Mouse (Mus musculus): ENCODE measurements around the gene Plcd3. TPM values are rescaled to one million over a fixed set of nuclear protein-coding genes. Genes with fewer than 3 reads are reported as not detected.

The Plcd3 gene
- polyA plus RNA-seq, 1 experiment from 2014 or later, result 3.7 TPM

DNA sequence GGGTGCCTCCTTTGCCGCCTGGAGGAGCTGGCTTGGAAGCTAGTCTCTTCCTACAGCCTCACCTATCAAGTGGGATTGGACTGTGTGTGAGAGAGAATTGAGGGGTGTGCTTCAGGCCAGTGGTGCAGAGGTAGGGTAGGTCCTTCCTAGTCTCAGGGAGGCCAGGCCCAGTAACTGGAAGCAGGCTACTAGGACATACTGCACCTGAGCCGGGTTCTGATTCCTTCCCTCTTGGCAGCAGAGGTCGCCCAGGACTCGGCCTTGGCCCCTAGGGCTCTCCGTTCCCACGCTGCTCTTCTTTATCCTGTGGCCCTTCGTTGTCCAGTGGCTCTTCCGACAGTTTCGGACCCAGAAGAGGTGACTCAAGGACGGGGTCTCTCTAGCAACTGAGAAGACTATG, 9.8 kb upstream of the Plcd3 start:
- H3K9me3 ChIP-seq (ENCODE audit: low read length), result no peaks in the 10 kb centered on the region
- peak overlapping the region; percentile 75 for H3K4me2 ChIP-seq (replicated peaks; ENCODE audit: low read depth, low read length)
- TF ChIP-seq CTCF (IDR thresholded peaks at IDR 0.05), result no peak
- no peak for TF ChIP-seq EP300 (IDR thresholded peaks at IDR 0.05)
- H3K36me3 ChIP-seq (ENCODE audit: insufficient read depth, low read length), result no peaks in the 10 kb centered on the region
- ATAC-seq, result no peak
- H3K27me3 ChIP-seq (replicated peaks; ENCODE audit: insufficient read depth, low read length), result no peaks in the 10 kb centered on the region
- peak overlapping the region; percentile 43 for H3K9ac ChIP-seq (replicated peaks; ENCODE audit: low read depth)
- H3K4me1 ChIP-seq (ENCODE audit: insufficient read depth, low read depth, low read length), result peaks cover 17% of the 10 kb centered on the region; the same call in 1 of the 2 replicates
- DNase-seq (ENCODE audit: low spot score), result no peak
- peak overlapping the region; percentile 37; the same call in 1 of the 2 replicates for H3K4me3 ChIP-seq (ENCODE audit: low read depth, low read length)
- H3K27ac ChIP-seq (ENCODE audit: low read length), result peak overlapping the region; percentile 66; the same call in 1 of the 2 replicates
- WGBS, result 21% methylated on average over 10 of the region's 10 CpGs

DNA sequence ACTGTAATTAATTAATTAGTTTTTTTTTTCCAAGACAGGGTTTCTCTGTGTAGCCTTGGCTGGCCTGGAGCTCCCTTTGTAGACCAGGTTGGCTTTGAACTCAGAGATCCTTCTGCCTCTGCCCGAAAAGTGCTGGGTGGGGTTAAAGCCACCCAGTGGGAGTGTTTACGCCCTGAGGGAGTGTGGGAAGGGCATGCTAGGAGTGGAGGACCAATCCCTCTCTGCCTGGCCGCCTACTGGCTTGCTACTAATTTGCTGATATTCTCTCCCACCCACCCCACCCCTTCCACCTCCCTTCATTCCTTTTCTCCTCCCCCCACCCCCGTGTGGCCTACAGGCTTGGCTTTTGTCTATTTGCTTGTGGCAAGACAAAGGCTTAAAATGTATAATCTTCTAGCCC, 4.9 kb upstream of the Plcd3 start:
- H3K27ac ChIP-seq (ENCODE audit: low read length), result no peak overlapping the region
- ATAC-seq (no peak), DNase-seq (ENCODE audit: low spot score) (no peak)
- H3K4me1 ChIP-seq (ENCODE audit: insufficient read depth, low read depth, low read length), result peaks cover 10% of the 10 kb centered on the region
- H3K4me3 ChIP-seq (ENCODE audit: low read depth, low read length), result no peak overlapping the region
- no peak overlapping the region for H3K4me2 ChIP-seq (replicated peaks; ENCODE audit: low read depth, low read length)
- WGBS, result 69% methylated on average over 4 of the region's 4 CpGs
- H3K9ac ChIP-seq (replicated peaks; ENCODE audit: low read depth), result no peak overlapping the region
- no peak for TF ChIP-seq CTCF (IDR thresholded peaks at IDR 0.05)
- TF ChIP-seq EP300 (IDR thresholded peaks at IDR 0.05), result no peak
- H3K36me3 ChIP-seq (ENCODE audit: insufficient read depth, low read length), result 0 out of 2 replicates have a peak, but pooled peaks cover 4% of the 10 kb centered on the region
- H3K9me3 ChIP-seq (ENCODE audit: low read length), result no peaks in the 10 kb centered on the region
- H3K27me3 ChIP-seq (replicated peaks; ENCODE audit: insufficient read depth, low read length), result no peaks in the 10 kb centered on the region

DNA sequence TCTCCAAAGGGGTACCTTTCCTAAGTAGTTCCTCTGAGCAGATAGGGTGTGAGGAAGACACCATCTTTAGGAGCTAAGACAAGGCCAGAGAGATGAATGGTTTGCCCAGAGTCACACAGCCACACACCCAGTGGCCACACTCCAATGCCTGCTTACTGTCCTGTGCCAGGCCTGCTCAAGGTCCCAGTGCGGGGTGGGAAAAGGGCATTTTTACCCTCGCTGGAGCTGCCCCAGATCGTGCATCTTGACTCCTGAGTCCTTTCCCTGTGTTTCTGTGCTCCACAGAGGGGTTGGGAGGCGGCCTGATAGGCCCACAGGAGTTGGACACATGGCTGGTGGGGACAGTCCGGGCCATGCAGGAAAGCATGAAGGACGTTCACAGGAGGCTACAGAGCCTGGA, 4.4 kb upstream of the Plcd3 start:
- DNase-seq (ENCODE audit: low spot score) (no peak), ATAC-seq (no peak)
- Histone ChIP-seq H3K4me3 (ENCODE audit: low read depth, low read length) (no peak overlapping the region), H3K9me3 (ENCODE audit: low read length) (no peaks in the 10 kb centered on the region), H3K4me1 (ENCODE audit: insufficient read depth, low read depth, low read length) (peaks cover 10% of the 10 kb centered on the region), H3K27me3 (replicated peaks; ENCODE audit: insufficient read depth, low read length) (no peaks in the 10 kb centered on the region), H3K27ac (ENCODE audit: low read length) (no peak overlapping the region), H3K36me3 (ENCODE audit: insufficient read depth, low read length) (0 out of 2 replicates have a peak, but pooled peaks cover 4% of the 10 kb centered on the region), H3K4me2 (replicated peaks; ENCODE audit: low read depth, low read length) (no peak overlapping the region), H3K9ac (replicated peaks; ENCODE audit: low read depth) (no peak overlapping the region)
- no peak for TF ChIP-seq EP300 (IDR thresholded peaks at IDR 0.05)
- TF ChIP-seq CTCF (IDR thresholded peaks at IDR 0.05), result no peak
- 87% methylated on average over 6 of the region's 6 CpGs for WGBS

DNA sequence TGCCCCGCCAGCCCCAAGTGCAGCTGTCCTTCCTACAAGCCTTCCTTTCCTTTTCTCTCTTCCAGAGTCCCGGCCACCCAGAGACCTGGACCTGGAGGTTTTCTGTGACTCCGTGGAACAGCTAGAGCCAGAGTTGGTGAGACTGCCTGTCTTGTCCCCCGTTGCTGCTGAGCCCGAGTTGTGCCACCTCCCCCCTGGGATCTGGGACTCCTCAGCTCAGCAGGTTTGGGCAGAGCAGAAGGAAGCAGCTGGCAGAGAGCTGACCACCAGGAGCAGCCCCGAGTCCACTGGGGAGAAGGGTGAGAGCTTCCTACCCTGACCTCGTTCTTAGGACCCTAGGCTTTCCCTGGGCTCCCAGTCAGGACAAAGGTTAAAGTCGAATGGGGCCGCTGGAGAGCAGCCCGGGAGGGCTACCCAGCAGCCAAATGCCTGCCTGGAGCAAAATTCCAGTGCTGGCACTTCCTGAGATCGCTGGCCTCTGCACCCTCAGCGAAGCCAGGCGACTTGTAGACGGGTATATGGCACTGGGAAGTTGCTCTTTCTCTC, 3.8 kb upstream of the Plcd3 start:
- Histone ChIP-seq H3K4me3 (ENCODE audit: low read depth, low read length) (no peak overlapping the region), H3K36me3 (ENCODE audit: insufficient read depth, low read length) (0 out of 2 replicates have a peak, but pooled peaks cover 4% of the 10 kb centered on the region), H3K9ac (replicated peaks; ENCODE audit: low read depth) (no peak overlapping the region), H3K4me2 (replicated peaks; ENCODE audit: low read depth, low read length) (no peak overlapping the region), H3K27me3 (replicated peaks; ENCODE audit: insufficient read depth, low read length) (no peaks in the 10 kb centered on the region), H3K4me1 (ENCODE audit: insufficient read depth, low read depth, low read length) (peaks cover 10% of the 10 kb centered on the region), H3K9me3 (ENCODE audit: low read length) (no peaks in the 10 kb centered on the region), H3K27ac (ENCODE audit: low read length) (no peak overlapping the region)
- 57% methylated on average over 14 of the region's 14 CpGs for WGBS
- DNase-seq (ENCODE audit: low spot score), result no peak
- TF ChIP-seq CTCF (IDR thresholded peaks at IDR 0.05) (no peak), EP300 (IDR thresholded peaks at IDR 0.05) (no peak)
- no peak for ATAC-seq

DNA sequence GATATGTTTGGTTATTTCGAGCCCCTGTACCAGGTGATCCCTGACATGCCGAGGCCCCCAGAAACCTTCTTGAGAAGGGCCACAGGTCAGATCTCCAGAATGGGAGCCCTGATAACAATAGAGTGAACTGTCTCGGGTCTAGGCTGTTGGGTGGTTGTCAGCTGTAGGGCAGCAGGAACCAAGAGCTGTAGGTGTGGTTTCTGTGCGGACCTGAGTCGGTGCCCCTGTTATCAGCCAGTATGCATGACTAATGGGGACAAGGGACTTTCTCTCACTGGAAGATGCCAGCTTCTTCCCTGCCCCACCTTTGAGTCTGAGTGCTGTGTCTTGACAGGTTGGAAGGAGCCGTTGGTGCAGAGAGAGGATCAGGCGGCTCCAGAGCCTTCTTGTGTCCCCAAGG, 3.0 kb upstream of the Plcd3 start:
- H3K9ac ChIP-seq (replicated peaks; ENCODE audit: low read depth), result no peak overlapping the region
- no peaks in the 10 kb centered on the region for H3K9me3 ChIP-seq (ENCODE audit: low read length)
- ATAC-seq (no peak), DNase-seq (ENCODE audit: low spot score) (no peak)
- WGBS, result 78% methylated on average over 7 of the region's 7 CpGs
- no peak for TF ChIP-seq EP300 (IDR thresholded peaks at IDR 0.05)
- 0 out of 2 replicates have a peak, but pooled peaks cover 4% of the 10 kb centered on the region for H3K36me3 ChIP-seq (ENCODE audit: insufficient read depth, low read length)
- no peaks in the 10 kb centered on the region for H3K27me3 ChIP-seq (replicated peaks; ENCODE audit: insufficient read depth, low read length)
- H3K4me2 ChIP-seq (replicated peaks; ENCODE audit: low read depth, low read length), result no peak overlapping the region
- peaks cover 10% of the 10 kb centered on the region for H3K4me1 ChIP-seq (ENCODE audit: insufficient read depth, low read depth, low read length)
- no peak overlapping the region for H3K27ac ChIP-seq (ENCODE audit: low read length)
- H3K4me3 ChIP-seq (ENCODE audit: low read depth, low read length), result no peak overlapping the region

DNA sequence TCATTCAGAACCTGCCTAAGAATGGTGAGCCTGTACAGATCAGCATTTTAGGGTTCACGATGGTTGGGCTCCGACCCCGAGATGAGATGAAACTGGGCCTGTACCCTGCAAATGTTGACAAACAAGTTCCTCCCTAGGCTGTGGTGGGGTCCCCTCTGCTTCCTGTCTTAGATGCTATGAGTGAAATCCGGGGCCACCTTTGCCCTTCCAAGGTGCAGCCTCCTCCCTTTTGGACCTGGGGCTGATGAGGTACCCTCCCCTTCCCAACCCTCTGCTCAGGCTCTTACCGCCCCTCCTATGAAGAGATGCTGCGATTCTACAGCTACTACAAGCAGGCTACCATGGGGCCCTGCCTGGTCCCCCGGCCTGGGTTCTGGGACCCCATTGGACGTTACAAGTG, 2.2 kb upstream of the Plcd3 start:
- DNase-seq (ENCODE audit: low spot score), result no peak
- no peaks in the 10 kb centered on the region for H3K9me3 ChIP-seq (ENCODE audit: low read length)
- H3K27ac ChIP-seq (ENCODE audit: low read length), result no peak overlapping the region
- peak overlapping the region; percentile 49 for H3K4me3 ChIP-seq (ENCODE audit: low read depth, low read length)
- TF ChIP-seq CTCF (IDR thresholded peaks at IDR 0.05), result no peak
- no peak for TF ChIP-seq EP300 (IDR thresholded peaks at IDR 0.05)
- H3K36me3 ChIP-seq (ENCODE audit: insufficient read depth, low read length), result 0 out of 2 replicates have a peak, but pooled peaks cover 4% of the 10 kb centered on the region
- 45% methylated on average over 8 of the region's 8 CpGs for WGBS
- no peak for ATAC-seq
- H3K4me1 ChIP-seq (ENCODE audit: insufficient read depth, low read depth, low read length), result peaks cover 10% of the 10 kb centered on the region
- H3K27me3 ChIP-seq (replicated peaks; ENCODE audit: insufficient read depth, low read length), result no peaks in the 10 kb centered on the region
- peak overlapping the region; percentile 76 for H3K4me2 ChIP-seq (replicated peaks; ENCODE audit: low read depth, low read length)
- H3K9ac ChIP-seq (replicated peaks; ENCODE audit: low read depth), result no peak overlapping the region
